Mouse (Mus musculus) embryonic facial prominence, embryonic 13.5 days (tissue): ENCODE data around the gene Oxsm. TPM values are rescaled to one million over a fixed set of nuclear protein-coding genes. Genes with fewer than 3 reads are reported as not detected.

Source experiments
- ATAC-seq: fragments of 200-750 bp; cut with Nextera tagmentation; 2 replicates; pipeline ENCODE4 v1.8.0; 2017; ENCODE audit warnings: low read depth; ENCODE audit not compliant: insufficient number of reproducible peaks, insufficient read depth, low FRiP score, low TSS enrichment
- H3K27ac ChIP-seq: fragments of 300-500 bp; sonication (generic); 2 replicates; pipeline ENCODE4 v1.5.1; 2015; ENCODE audit warnings: moderate library complexity, mild to moderate bottlenecking, inconsistent platforms
- H3K27me3 ChIP-seq: fragments of 300-500 bp; sonication (generic); 2 replicates; pipeline ENCODE4 v1.6.1; 2015; ENCODE audit warnings: mild to moderate bottlenecking, inconsistent platforms
- H3K36me3 ChIP-seq: fragments of 300-500 bp; sonication (generic); 2 replicates; pipeline ENCODE4 v1.6.1; 2015; ENCODE audit warnings: mild to moderate bottlenecking, inconsistent platforms
- H3K4me1 ChIP-seq: fragments of 300-500 bp; sonication (generic); 2 replicates; pipeline ENCODE4 v1.6.1; 2015; ENCODE audit warnings: inconsistent platforms
- H3K4me2 ChIP-seq: fragments of 300-500 bp; sonication (generic); 2 replicates; pipeline ENCODE4 v1.6.1; 2015; ENCODE audit warnings: moderate library complexity, mild to moderate bottlenecking, inconsistent platforms
- H3K4me3 ChIP-seq: fragments of 300-500 bp; sonication (generic); 2 replicates; pipeline ENCODE4 v1.5.1; 2015; ENCODE audit warnings: mild to moderate bottlenecking, inconsistent platforms
- H3K9ac ChIP-seq: fragments of 300-500 bp; sonication (generic); 2 replicates; pipeline ENCODE4 v1.6.1; 2015; ENCODE audit warnings: mild to moderate bottlenecking, inconsistent platforms
- H3K9me3 ChIP-seq: fragments of 300-500 bp; sonication (generic); 2 replicates; pipeline ENCODE4 v1.6.1; 2016; ENCODE audit warnings: inconsistent platforms
- WGBS: fragments of 180-500 bp; shearing (Covaris S2); methylation state at CpG from one replicate; pipeline ENCODE4 v1.1.7; 2015; ENCODE audit warnings: mixed read lengths; 5-methylcytosine and 5-hydroxymethylcytosine counted together
- polyA plus RNA-seq: library from polyadenylated mRNA; unstranded; fragments of >200 nt; fragmentation: Nextera tagmentation; extraction: Ambion mirVana; gene quantifications from 2 replicates; pipeline ENCODE4 v1.2.1, GENCODE M21; 2015

Gene Oxsm
- polyA plus RNA-seq, 1 experiment from 2014 or later = 1.5 TPM

DNA sequence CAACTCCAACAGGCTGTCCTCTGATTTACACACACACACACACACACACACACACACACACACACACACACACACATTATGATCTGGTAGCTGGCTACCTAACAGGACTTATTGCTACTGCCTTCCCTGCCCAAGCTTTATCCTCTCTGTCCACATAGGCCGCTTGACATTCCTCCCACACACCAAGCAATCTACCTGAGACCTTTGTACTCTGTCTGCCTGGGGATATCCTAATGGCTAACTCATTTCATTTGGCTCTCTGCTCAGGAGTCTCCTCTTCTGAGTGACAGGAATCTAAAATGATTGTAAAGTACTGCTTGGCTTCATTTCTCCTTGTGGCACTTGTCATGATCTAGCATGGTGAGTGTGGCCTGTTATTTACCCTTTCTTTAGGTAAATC, 60.5 kb downstream of the Oxsm start:
- Histone ChIP-seq H3K36me3 (no peaks in the 10 kb centered on the region), H3K4me2 (no peak overlapping the region), H3K27ac (no peak overlapping the region), H3K9me3 (0 out of 2 replicates have a peak, but pooled peaks cover 2% of the 10 kb centered on the region), H3K4me1 (no peaks in the 10 kb centered on the region), H3K9ac (no peak overlapping the region), H3K27me3 (no peaks in the 10 kb centered on the region), H3K4me3 (no peak overlapping the region)
- ATAC-seq = no peak
- WGBS = 83% methylated on average over 1 of the region's 1 CpGs

Other genes starting within 250 kb of the Oxsm start
- gene Ngly1, start 528 bp downstream of the Oxsm start, polyA plus RNA-seq = 40.2 and 43.2 TPM in 2 replicates
- 65.8 and 67.5 TPM in 2 replicates for gene Top2b, start 115.4 kb upstream of the Oxsm start, polyA plus RNA-seq